Mouse (Mus musculus) forebrain, embryonic 14.5 days (tissue): ENCODE results near the gene Wdfy4. TPM values are rescaled to one million over a fixed set of nuclear protein-coding genes. Genes with fewer than 3 reads are reported as not detected.

Source experiments
- ATAC-seq: fragments of 200-750 bp; cut with Nextera tagmentation; 2 replicates; pipeline ENCODE4 v1.8.0; 2017; ENCODE audit warnings: mild to moderate bottlenecking, moderate library complexity
- DNase-seq: peaks from one replicate; pipeline ENCODE4 v3.0.0-alpha.2; 2015; ENCODE audit warnings: low spot score
- H3K27ac ChIP-seq: fragments of 300-500 bp; sonication (generic); 2 replicates; pipeline ENCODE4 v1.5.1; 2014; ENCODE audit warnings: low read depth, mild to moderate bottlenecking, control low read depth, low read length, moderate library complexity
- H3K27me3 ChIP-seq: fragments of 300-500 bp; sonication (generic); replicated peaks from 2 replicates; pipeline ENCODE4 v1.6.1; 2014; ENCODE audit warnings: low read length, control low read depth, mixed read lengths; ENCODE audit not compliant: control insufficient read depth, insufficient read depth
- H3K36me3 ChIP-seq: fragments of 300-500 bp; sonication (generic); 2 replicates; pipeline ENCODE4 v1.6.1; 2014; ENCODE audit warnings: low read length, control low read depth; ENCODE audit not compliant: control insufficient read depth, insufficient read depth
- H3K4me1 ChIP-seq: fragments of 300-500 bp; sonication (generic); 2 replicates; pipeline ENCODE4 v1.6.1; 2014; ENCODE audit warnings: antibody characterized with exemption, low read length, control low read depth; ENCODE audit not compliant: control insufficient read depth, insufficient read depth
- H3K4me2 ChIP-seq: fragments of 300-500 bp; sonication (generic); 2 replicates; pipeline ENCODE4 v1.6.1; 2014; ENCODE audit warnings: mild to moderate bottlenecking, control low read depth, low read length
- H3K4me3 ChIP-seq: fragments of 300-500 bp; sonication (generic); 2 replicates; pipeline ENCODE4 v1.5.1; 2014; ENCODE audit warnings: low read depth, low read length, control low read depth
- H3K9ac ChIP-seq: fragments of 300-500 bp; sonication (generic); 2 replicates; pipeline ENCODE4 v1.6.1; 2014; ENCODE audit warnings: mild to moderate bottlenecking, low read length, control low read depth, moderate library complexity
- H3K9me3 ChIP-seq: fragments of 300-500 bp; sonication (generic); replicated peaks from 2 replicates; pipeline ENCODE4 v1.6.1; 2016; ENCODE audit warnings: low read length, control low read depth, mixed read lengths; ENCODE audit not compliant: control insufficient read depth
- WGBS: fragments of 180-500 bp; shearing (Covaris S2); extraction: QIAGEN DNeasy Blood & Tissue Kit; methylation state at CpG from one replicate; pipeline ENCODE4 v1.1.7; 2014; 5-methylcytosine and 5-hydroxymethylcytosine counted together
- polyA plus RNA-seq: library from polyadenylated mRNA; unstranded; fragments of >200 nt; fragmentation: Nextera tagmentation; extraction: Ambion mirVana; gene quantifications from 2 replicates; pipeline ENCODE4 v1.2.1, GENCODE M21; 2014

Wdfy4 gene
- polyA plus RNA-seq, 1 experiment from 2014 or later, result 0.11 TPM

DNA sequence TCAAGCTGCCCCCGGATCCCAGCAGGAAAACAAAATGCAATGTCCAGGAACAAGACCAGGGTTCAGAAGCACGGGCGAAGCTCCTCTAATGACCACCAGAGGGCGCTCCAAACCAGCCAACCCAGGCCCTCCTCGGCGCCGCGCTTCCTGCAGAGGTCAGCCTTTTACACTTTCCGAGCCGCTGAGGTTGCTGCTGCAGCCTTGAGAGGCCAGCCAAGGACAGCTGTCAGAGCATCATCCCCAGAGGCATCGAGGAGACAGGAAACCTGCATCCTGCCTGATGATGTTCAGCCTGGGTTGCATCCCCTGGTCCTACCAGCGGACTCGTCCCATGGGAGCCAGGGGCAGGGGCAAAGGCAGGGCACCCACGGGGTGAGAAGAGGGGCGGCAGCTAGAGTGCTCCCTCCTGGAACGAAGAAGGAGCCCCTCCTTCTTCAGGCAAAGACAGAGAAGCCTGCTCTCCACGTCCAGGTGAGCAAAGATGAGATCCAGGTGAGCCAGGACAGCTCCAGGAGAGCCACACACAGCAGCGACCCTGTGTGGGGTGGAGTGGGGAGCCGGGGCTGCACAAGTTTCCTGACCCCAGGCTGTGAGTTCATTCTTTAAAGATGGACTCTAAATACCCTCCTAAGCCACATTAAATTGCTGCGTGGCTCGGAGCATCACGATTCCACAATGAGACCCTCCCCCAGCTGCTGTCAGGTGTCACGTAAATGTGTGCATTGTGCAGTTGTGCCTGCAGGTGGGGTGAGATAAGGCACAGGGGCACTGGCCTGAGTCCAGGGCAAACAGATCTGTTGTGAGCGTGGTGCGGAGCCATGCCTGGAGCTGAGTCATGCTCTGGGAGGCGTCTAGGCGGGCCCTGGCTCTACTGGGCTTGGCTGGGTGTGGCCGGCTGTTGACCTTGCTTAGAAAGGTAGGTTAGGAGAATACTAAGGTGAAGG is 28.8 kb upstream of the Wdfy4 start, which contains the start of gene Arhgap22:
Gene Arhgap22 (plus strand): TSS at position 204 of the 944 bp plus-strand sequence.
- Histone ChIP-seq H3K4me2 (peak within 1 kb of the TSS; percentile 45), H3K9me3 (no peaks in the 10 kb centered on the region), H3K4me1 (no peaks in the 10 kb centered on the region), H3K27me3 (0 out of 2 replicates have a peak, but pooled peaks cover 7% of the 10 kb centered on the region), H3K9ac (peak within 1 kb of the TSS; percentile 54), H3K27ac (no peak within 1 kb of the TSS), H3K36me3 (no peaks in the 10 kb centered on the region), H3K4me3 (no peak within 1 kb of the TSS)
- ATAC-seq (peak; percentile 89), DNase-seq (peak; percentile 88)
- 20% methylated on average over 28 of the region's 28 CpGs for WGBS

DNA sequence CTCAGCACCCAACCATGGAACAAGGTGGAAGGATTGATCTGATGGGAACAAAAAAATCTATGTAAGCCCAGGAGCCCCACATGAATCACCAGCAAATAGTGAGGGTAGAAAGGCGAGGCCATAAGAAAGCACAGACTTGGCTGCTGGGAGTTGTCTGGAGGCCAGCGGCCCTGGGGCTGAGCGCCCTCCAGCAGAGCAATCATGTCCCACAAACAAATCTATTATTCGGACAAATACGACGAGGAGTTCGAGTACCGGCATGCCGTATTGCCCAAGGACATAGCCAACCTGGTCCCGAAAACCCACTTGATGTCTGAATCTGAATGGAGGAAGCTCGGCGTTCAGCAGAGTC is 27.6 kb upstream of the Wdfy4 start:
- H3K9me3 ChIP-seq, result no peaks in the 10 kb centered on the region
- ATAC-seq (no peak), DNase-seq (no peak)
- no peak overlapping the region for H3K4me3 ChIP-seq
- 90% methylated on average over 12 of the region's 12 CpGs for WGBS
- H3K4me1 ChIP-seq, result no peaks in the 10 kb centered on the region
- H3K4me2 ChIP-seq, result no peak overlapping the region
- 0 out of 2 replicates have a peak, but pooled peaks cover 7% of the 10 kb centered on the region for H3K27me3 ChIP-seq
- no peak overlapping the region for H3K9ac ChIP-seq
- H3K36me3 ChIP-seq, result no peaks in the 10 kb centered on the region
- no peak overlapping the region for H3K27ac ChIP-seq

DNA sequence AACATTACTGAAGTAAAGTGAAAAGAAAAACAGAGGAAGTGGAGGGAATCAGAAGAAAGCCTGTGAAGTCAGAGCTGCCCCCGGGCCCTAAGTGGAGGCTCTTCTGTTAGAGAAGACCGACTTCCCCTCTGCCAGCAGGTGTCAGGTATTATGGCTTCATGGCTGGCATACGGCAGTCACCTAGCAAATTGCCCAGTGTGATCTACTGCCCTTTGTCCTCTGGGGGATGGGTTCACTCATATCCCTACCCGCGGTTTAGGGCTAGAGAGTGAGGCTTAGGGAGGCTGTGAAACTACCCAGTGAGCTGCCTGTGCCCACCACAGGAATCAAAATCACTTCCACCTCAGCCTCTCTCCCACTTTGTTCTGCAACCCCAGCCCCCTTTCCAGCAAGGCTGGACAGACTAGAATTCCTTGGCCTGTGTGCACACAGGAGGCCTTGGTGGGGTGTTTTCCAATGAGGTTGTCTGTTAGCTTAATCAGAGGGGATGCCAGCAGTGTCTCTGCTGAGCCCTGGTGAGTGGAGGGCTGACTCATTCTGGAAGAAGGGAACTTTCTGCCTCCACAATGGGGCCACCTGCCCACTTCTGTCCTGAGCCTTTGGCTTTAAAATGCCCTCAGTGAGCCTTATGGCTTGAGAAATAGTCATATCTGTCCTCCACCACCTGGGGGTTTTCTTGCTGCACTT is 27.1 kb upstream of the Wdfy4 start:
- Histone ChIP-seq H3K27ac (no peak overlapping the region), H3K36me3 (no peaks in the 10 kb centered on the region), H3K4me2 (no peak overlapping the region), H3K4me3 (no peak overlapping the region), H3K9me3 (no peaks in the 10 kb centered on the region), H3K27me3 (0 out of 2 replicates have a peak, but pooled peaks cover 7% of the 10 kb centered on the region), H3K9ac (no peak overlapping the region), H3K4me1 (no peaks in the 10 kb centered on the region)
- 67% methylated on average over 5 of the region's 5 CpGs for WGBS
- DNase-seq (no peak), ATAC-seq (no peak)

DNA sequence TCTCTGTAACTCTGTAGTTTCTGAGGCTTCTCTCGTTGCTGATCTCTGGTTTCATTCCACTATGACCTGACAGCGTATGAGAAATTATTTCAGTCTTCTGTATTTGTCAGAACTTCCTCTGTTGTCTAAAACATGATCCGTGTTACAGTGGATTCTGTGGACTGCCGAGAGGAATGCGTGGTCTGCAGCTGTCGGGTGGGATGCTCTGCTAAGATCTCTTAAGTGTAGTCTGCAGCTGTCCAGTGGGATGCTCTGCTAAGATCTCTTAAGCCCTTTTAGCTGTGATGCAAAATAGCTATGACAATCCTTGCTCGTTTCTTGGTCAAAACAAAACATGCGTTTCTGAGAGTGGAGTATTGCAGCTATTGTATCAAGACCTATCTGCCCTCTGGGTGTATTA is 25.5 kb upstream of the Wdfy4 start:
- Histone ChIP-seq H3K27ac (no peak overlapping the region), H3K4me1 (no peaks in the 10 kb centered on the region), H3K4me3 (no peak overlapping the region), H3K9me3 (no peaks in the 10 kb centered on the region), H3K4me2 (no peak overlapping the region), H3K27me3 (0 out of 2 replicates have a peak, but pooled peaks cover 4% of the 10 kb centered on the region), H3K9ac (no peak overlapping the region), H3K36me3 (no peaks in the 10 kb centered on the region)
- DNase-seq (no peak), ATAC-seq (no peak)
- WGBS, result 78% methylated on average over 8 of the region's 8 CpGs

DNA sequence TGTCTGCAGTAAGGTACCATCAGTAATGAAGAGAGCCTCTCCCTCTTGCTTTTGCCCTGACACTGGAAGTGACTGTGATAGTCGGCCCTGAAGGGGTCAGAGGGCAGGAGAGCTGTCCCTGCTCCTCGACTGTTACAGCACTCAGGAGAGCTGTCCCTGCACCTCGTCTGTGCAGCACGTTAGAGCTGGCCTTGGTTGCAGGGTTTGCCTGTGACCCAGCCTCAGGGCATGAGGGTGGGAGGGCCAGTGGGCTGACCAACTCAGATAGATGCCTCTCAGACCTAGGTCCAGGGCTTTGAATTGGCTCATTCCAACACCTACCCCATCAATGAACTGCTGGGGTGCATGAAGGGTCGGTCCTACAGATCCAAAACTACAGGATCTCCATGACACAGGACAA is 23.0 kb upstream of the Wdfy4 start:
- no peak for ATAC-seq
- no peak overlapping the region for H3K4me3 ChIP-seq
- 50% methylated on average over 5 of the region's 5 CpGs for WGBS
- H3K36me3 ChIP-seq, result no peaks in the 10 kb centered on the region
- H3K27me3 ChIP-seq, result no peaks in the 10 kb centered on the region
- no peak for DNase-seq
- H3K27ac ChIP-seq, result no peak overlapping the region
- no peak overlapping the region for H3K9ac ChIP-seq
- no peaks in the 10 kb centered on the region for H3K9me3 ChIP-seq
- no peaks in the 10 kb centered on the region for H3K4me1 ChIP-seq
- no peak overlapping the region for H3K4me2 ChIP-seq

DNA sequence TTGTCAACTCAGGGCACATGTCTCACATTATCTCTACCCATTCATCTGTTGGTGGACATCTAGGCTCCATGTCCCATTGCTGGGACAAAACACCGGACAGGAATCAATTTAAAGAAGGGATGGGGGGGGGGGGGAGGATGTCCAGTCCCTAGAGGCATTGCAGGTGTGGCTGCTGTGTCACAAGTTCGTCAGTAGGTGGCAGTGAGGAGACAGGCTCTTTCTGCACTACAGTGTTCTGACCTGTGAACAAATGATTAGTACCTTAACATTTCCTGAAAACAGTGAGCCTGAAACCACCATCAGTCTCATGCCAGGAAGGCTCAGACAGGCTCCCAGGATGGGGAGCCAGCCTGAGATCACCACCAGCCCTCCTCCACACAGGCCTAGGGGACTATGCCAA is 21.7 kb upstream of the Wdfy4 start:
- Histone ChIP-seq H3K27me3 (no peaks in the 10 kb centered on the region), H3K27ac (no peak overlapping the region), H3K4me3 (no peak overlapping the region), H3K4me1 (no peaks in the 10 kb centered on the region), H3K9me3 (no peaks in the 10 kb centered on the region), H3K36me3 (no peaks in the 10 kb centered on the region), H3K9ac (no peak overlapping the region), H3K4me2 (no peak overlapping the region)
- DNase-seq (peak; percentile 14), ATAC-seq (0 out of 2 replicates have a peak, but pooled peaks have one; percentile 18)
- 18% methylated on average over 2 of the region's 2 CpGs for WGBS

DNA sequence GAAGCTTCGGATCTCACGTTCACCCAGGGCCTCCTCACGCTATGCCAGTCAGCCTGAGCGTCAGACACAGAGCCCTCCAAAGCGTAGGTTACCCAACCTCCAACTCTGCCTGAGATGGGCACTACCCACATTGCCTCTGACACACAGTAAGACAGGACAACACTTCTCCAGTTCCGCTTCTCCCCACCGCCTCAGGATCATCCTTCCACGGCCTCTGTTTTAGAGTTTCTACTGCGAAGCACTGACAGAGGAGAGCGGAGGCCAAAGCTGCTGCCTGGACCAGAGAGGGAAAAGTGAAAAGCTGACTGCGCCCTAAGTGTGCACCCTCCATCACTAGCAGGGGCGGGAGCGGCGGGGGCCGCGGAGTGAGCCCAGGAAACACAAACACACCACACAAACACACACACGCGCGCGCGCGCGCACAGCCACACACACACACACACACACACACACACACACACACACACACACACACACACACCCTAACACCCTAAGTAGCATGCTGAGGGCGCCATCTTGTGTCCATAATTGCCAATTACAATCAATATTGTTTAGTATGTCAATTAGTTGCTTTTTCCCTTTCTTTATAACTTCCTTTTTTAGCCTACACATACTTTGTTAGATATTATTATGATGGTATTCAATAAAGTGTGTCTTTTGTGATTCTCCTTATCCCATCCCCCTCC is 20.1 kb upstream of the Wdfy4 start:
- Histone ChIP-seq H3K36me3 (no peaks in the 10 kb centered on the region), H3K9me3 (no peaks in the 10 kb centered on the region), H3K27me3 (no peaks in the 10 kb centered on the region), H3K27ac (no peak overlapping the region), H3K4me3 (peak overlapping the region; percentile 13; the same call in 1 of the 2 replicates), H3K4me2 (peak overlapping the region; percentile 39), H3K9ac (no peak overlapping the region), H3K4me1 (no peaks in the 10 kb centered on the region)
- 48% methylated on average over 17 of the region's 24 CpGs for WGBS
- ATAC-seq (peak; percentile 40; the same call in 1 of the 2 replicates), DNase-seq (peak; percentile 76)

DNA sequence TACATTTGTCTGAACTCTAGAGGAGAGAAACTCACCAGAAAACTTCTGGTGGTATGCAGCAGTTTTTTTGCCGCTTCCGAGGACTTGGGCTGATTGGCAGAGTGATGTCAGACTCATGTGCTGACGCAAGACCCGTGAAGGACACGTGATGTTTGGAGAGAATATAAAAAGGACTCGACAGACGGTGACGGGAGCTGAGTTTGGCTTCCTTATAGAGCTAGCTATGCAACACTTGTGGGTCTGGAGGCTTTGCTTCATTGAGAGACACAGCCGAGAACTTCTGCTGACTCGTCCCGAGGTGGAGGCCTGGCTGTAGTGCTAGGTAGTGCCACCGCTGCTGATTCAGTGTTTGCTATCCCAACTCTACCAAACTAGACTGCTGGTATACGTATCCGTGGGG is 18.5 kb upstream of the Wdfy4 start:
- H3K9ac ChIP-seq, result no peak overlapping the region

More for the DNA sequence above, 18.5 kb upstream of the Wdfy4 start:
- Histone ChIP-seq H3K36me3 (no peaks in the 10 kb centered on the region), H3K27me3 (no peaks in the 10 kb centered on the region), H3K4me3 (no peak overlapping the region), H3K4me1 (no peaks in the 10 kb centered on the region), H3K9me3 (no peaks in the 10 kb centered on the region), H3K27ac (no peak overlapping the region), H3K4me2 (no peak overlapping the region)
- ATAC-seq, result no peak
- 89% methylated on average over 14 of the region's 14 CpGs for WGBS
- no peak for DNase-seq
